Mouse (Mus musculus) megakaryocyte, embryonic 14.5 days (primary cell): ENCODE results near the gene Rbm4.

Experiments used
- FLI1 ChIP-seq: IDR thresholded peaks from 2 replicates; pipeline ENCODE4 v1.6.1; 2012; ENCODE audit warnings: low read length, inconsistent platforms, mixed read lengths
- GATA1 ChIP-seq: IDR thresholded peaks from 3 replicates; pipeline ENCODE4 v1.6.1; 2012; ENCODE audit warnings: mixed read lengths, low read length, inconsistent platforms, borderline replicate concordance

DNA sequence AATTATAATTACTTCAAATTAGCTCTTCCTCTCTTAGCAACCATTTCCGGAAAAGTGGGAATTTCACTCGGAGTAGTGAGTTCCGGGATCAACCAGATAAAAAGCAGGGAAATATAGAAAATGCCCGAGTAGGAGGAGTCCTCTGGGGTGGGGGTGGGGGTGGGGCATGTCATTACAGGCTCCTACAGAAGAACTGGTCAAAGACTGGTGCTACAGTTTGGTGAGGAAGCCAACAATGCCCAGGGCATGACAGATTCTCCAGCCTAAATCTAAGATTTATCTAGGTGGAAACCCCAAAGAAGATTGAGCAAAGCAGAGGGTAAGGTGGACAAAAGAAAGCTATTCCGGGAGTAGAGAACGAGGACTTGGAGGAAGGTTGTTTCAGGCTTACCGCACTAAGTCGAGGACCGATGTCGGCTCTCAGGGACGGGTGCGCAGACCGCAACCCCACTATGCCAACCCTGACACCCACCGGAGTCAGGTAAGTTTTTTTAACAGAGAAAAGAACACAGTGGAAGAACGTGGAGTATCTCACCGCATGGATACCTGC lies 345 bp downstream of the Rbm4 start:
- no peak for TF ChIP-seq GATA1
- no peak for TF ChIP-seq FLI1
